Mouse (Mus musculus) forebrain, embryonic 11.5 days (tissue): Measurements from ENCODE around the gene Rnh1. TPM values are rescaled to one million over a fixed set of nuclear protein-coding genes. Genes with fewer than 3 reads are reported as not detected.

Experiments used
- ATAC-seq: fragments of 200-750 bp; cut with Nextera tagmentation; replicated peaks from 2 replicates; pipeline ENCODE4 v1.8.0; 2017; ENCODE audit warnings: moderate TSS enrichment; ENCODE audit not compliant: low FRiP score
- DNase-seq: peaks from one replicate; pipeline ENCODE4 v3.0.0-alpha.2; 2017; ENCODE audit warnings: low spot score
- H3K27ac ChIP-seq: fragments of 300-500 bp; sonication (generic); 2 replicates; pipeline ENCODE4 v1.5.1; 2014; ENCODE audit warnings: low read depth, low read length
- H3K27me3 ChIP-seq: fragments of 300-500 bp; sonication (generic); 2 replicates; pipeline ENCODE4 v1.6.1; 2014; ENCODE audit warnings: mild to moderate bottlenecking, low read length, mixed read lengths; ENCODE audit not compliant: control insufficient read depth, insufficient read depth
- H3K36me3 ChIP-seq: fragments of 300-500 bp; sonication (generic); 2 replicates; pipeline ENCODE4 v1.6.1; 2014; ENCODE audit warnings: mild to moderate bottlenecking, low read length, moderate library complexity, mixed read lengths; ENCODE audit not compliant: control insufficient read depth, insufficient read depth
- H3K4me1 ChIP-seq: fragments of 300-500 bp; sonication (generic); replicated peaks from 2 replicates; pipeline ENCODE4 v1.6.1; 2014; ENCODE audit warnings: low read length, mixed read lengths; ENCODE audit not compliant: control insufficient read depth, insufficient read depth
- H3K4me2 ChIP-seq: fragments of 300-500 bp; sonication (generic); 2 replicates; pipeline ENCODE4 v1.6.1; 2014; ENCODE audit warnings: low read depth, mild to moderate bottlenecking, low read length, moderate library complexity, mixed read lengths; ENCODE audit not compliant: severe bottlenecking
- H3K4me3 ChIP-seq: fragments of 300-500 bp; sonication (generic); 2 replicates; pipeline ENCODE4 v1.5.1; 2014; ENCODE audit warnings: low read depth, low read length
- H3K9ac ChIP-seq: fragments of 300-500 bp; sonication (generic); 2 replicates; pipeline ENCODE4 v1.6.1; 2014; ENCODE audit warnings: low read length
- H3K9me3 ChIP-seq: fragments of 300-500 bp; sonication (generic); 2 replicates; pipeline ENCODE4 v1.6.1; 2016; ENCODE audit warnings: low read length, mixed read lengths; ENCODE audit not compliant: control insufficient read depth
- WGBS: fragments of 180-500 bp; shearing (Covaris S2); extraction: QIAGEN DNeasy Blood & Tissue Kit; methylation state at CpG from one replicate; pipeline ENCODE4 v1.1.7; 2014; 5-methylcytosine and 5-hydroxymethylcytosine counted together
- microRNA counts: library from miRNA; unstranded; fragments of <30 nt; microRNA quantifications from one replicate; lab custom pipeline; 2015
- microRNA-seq: library from miRNA; unstranded; fragments of <30 nt; microRNA quantifications from one replicate; pipeline ENCODE4, GENCODE M21; 2016; ENCODE audit not compliant: insufficient number of aligned reads
- polyA plus RNA-seq: library from polyadenylated mRNA; unstranded; fragments of >200 nt; fragmentation: Nextera tagmentation; extraction: Ambion mirVana; gene quantifications from 2 replicates; pipeline ENCODE4 v1.2.1, GENCODE M21; 2014

Rnh1 gene
- polyA plus RNA-seq, 1 experiment from 2014 or later: 56.7 TPM

DNA sequence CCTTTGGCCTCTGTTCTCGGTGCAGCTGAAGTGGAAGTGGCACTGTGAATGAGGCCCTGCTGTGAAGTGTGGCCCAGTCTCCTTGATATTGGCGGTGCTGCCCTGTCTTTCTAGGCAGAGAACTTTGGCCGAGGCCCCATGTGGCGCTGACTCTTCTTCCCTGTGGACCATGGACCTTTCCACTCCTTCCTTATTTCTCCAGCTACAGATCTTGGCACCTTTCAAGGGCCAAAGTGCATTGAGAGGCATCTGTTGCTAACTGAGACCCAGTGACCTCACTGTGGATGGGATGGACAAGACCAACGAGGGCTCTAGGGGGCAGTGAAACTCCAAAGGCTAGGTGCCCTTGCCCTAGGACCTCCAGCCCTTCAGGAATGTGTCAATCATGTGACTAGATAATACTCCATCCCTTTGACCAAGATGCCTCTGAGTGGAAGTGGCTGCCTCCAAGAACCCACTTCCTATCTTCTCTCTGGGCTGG, 51.6 kb downstream of the Rnh1 start:
- Histone ChIP-seq H3K9ac (no peak overlapping the region), H3K4me1 (no peaks in the 10 kb centered on the region), H3K4me2 (no peak overlapping the region), H3K4me3 (no peak overlapping the region), H3K27me3 (no peaks in the 10 kb centered on the region; the same call in 1 of the 2 replicates), H3K36me3 (no peaks in the 10 kb centered on the region), H3K27ac (no peak overlapping the region), H3K9me3 (no peaks in the 10 kb centered on the region)
- ATAC-seq (no peak), DNase-seq (no peak)
- WGBS: 80% methylated on average over 5 of the region's 5 CpGs

DNA sequence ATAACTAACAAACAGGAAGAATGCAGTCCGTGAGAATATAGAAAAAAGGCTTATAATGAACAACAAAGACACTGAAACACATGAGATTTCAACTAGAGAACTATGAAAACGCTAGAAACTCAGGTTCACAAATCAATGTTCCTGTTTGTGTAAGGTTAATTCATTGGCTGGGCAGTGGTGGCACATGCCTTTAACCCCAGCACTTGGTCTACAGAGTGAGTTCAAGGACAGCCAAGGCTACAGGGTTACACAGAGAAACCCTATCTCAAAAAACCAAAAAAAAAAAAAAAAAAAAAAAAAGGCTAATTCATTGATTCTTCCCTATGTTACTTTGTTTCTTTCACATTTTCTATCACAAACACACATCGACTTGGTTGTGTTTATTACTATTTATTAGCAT, 52.1 kb downstream of the Rnh1 start:
- H3K9me3 ChIP-seq: no peaks in the 10 kb centered on the region
- DNase-seq: no peak
- H3K9ac ChIP-seq: no peak overlapping the region
- ATAC-seq: no peak
- no peak overlapping the region for H3K4me3 ChIP-seq
- no peaks in the 10 kb centered on the region for H3K4me1 ChIP-seq
- H3K27me3 ChIP-seq: no peaks in the 10 kb centered on the region; the same call in 1 of the 2 replicates
- H3K27ac ChIP-seq: no peak overlapping the region
- no peak overlapping the region for H3K4me2 ChIP-seq
- WGBS: 87% methylated on average over 3 of the region's 3 CpGs
- no peaks in the 10 kb centered on the region for H3K36me3 ChIP-seq

DNA sequence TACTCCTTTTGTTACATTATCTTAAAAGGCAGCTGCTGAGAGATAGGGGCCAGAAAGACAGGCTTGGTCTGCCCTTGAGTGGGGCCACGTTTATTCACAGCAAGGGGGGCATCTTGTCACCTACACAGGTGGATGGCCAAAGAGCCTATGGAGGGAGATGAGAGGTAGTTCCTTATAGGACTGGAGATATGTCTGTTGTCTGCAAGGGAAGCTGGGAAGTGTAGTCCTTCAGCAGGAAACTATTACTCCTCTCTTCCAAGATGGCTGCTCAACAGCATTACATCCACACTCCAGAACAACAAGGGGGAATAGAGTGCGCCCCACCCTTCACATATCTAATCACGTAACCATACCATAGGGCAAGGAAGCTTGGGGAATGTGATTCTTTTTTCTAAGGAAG, 53.2 kb downstream of the Rnh1 start:
- H3K4me3 ChIP-seq: no peak overlapping the region
- H3K9me3 ChIP-seq: no peaks in the 10 kb centered on the region
- ATAC-seq: no peak
- whole genome bisulfite sequencing: 71% methylated on average over 3 of the region's 3 CpGs
- no peak overlapping the region for H3K27ac ChIP-seq
- H3K36me3 ChIP-seq: no peaks in the 10 kb centered on the region
- no peak overlapping the region for H3K9ac ChIP-seq
- no peak overlapping the region for H3K4me2 ChIP-seq
- no peaks in the 10 kb centered on the region for H3K4me1 ChIP-seq
- H3K27me3 ChIP-seq: no peaks in the 10 kb centered on the region; the same call in 1 of the 2 replicates
- no peak for DNase-seq

DNA sequence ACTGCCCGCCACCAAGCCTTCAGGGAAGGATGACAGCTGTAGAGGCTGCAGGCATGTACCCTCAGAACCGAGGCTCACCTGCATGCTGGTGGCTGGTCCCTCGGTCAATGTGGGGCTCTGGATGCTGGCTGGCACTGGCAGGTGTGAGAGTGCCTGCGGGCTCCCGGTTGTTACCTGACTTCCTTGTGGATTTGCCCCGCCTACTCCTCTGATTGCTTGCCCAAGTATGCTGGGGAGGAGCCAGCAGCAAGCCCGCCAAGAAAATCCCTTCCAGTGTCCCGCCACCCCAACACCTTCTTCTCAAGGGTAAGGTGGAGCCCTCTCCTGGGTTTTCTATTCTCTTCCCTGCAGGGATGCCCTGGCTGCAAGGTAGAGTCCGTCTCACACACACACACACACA, 55.0 kb downstream of the Rnh1 start, which contains the start of gene Ano9:
Gene Ano9 (minus strand): TSS at position 171 of the 400 bp plus-strand sequence.
- Histone ChIP-seq H3K27ac (no peak within 1 kb of the TSS), H3K4me1 (no peaks in the 10 kb centered on the region), H3K36me3 (no peaks in the 10 kb centered on the region), H3K4me3 (no peak within 1 kb of the TSS), H3K4me2 (no peak within 1 kb of the TSS), H3K27me3 (no peaks in the 10 kb centered on the region; the same call in 1 of the 2 replicates), H3K9ac (no peak within 1 kb of the TSS), H3K9me3 (no peaks in the 10 kb centered on the region)
- WGBS: 12% methylated on average over 9 of the region's 9 CpGs
- DNase-seq: no peak
- ATAC-seq: no peak

DNA sequence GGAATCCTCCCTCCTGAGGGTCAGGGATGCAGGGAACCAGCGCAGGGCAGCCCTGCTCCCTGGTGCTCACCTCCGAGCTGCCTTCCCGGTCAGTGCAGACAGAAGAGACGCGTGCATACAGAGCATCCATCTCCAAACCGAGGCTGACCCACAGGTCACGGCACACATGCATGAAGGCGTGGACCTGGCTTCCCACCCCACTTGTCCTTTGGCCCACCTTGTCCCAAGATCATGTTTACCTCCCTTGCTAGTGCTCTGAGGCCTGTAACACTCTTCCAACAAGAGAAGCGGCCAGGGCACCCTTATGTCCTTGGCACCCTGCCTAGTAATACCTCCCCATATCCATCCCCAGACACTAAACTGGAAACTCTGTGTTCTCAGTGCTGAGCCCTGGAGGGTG, 56.8 kb downstream of the Rnh1 start:
- Histone ChIP-seq H3K9me3 (no peaks in the 10 kb centered on the region), H3K4me3 (no peak overlapping the region), H3K36me3 (no peaks in the 10 kb centered on the region), H3K4me1 (no peaks in the 10 kb centered on the region), H3K9ac (no peak overlapping the region), H3K4me2 (no peak overlapping the region), H3K27me3 (no peaks in the 10 kb centered on the region; the same call in 1 of the 2 replicates), H3K27ac (no peak overlapping the region)
- WGBS: 89% methylated on average over 9 of the region's 9 CpGs
- ATAC-seq: no peak
- DNase-seq: no peak

MicroRNAs encoded within 50 kb of the gene (microRNA counts, 519-probe panel; counts per million panel counts)
- microRNA mmu-miR-210 (lab: Ali Mortazavi, UCI): 5,209 counts per million, percentile 61 among the panel's probes with 10 or more counts

Small RNA genes within 50 kb of the gene (microRNA-seq; reads per million reads assigned to microRNA genes)
- gene Mir210: 1,321 reads per million, percentile 71 among the genes with 10 or more reads in this experiment

Other genes with a start within 250 kb of the Rnh1 start
- 15.8 and 16.1 TPM in 2 replicates for gene Pgghg, start 231.5 kb downstream of the Rnh1 start, polyA plus RNA-seq
- 0.49 TPM in 1 of 2 replicates, not detected in the other for gene Ifitm5, start 222.6 kb downstream of the Rnh1 start, polyA plus RNA-seq
- gene Gm45717, start 216.9 kb downstream of the Rnh1 start, polyA plus RNA-seq: not detected in 2 replicates
- gene Ifitm2, start 216.9 kb downstream of the Rnh1 start, polyA plus RNA-seq: 225 and 231 TPM in 2 replicates
- 5.6 and 8.1 TPM in 2 replicates for gene Ifitm1, start 205.6 kb downstream of the Rnh1 start, polyA plus RNA-seq
- 9.4 and 9.7 TPM in 2 replicates for gene Ifitm3, start 162.1 kb downstream of the Rnh1 start, polyA plus RNA-seq
- not detected in 2 replicates for gene Ifitm6, start 154.9 kb downstream of the Rnh1 start, polyA plus RNA-seq
- not detected in 2 replicates for gene Gm17387, start 143.7 kb downstream of the Rnh1 start, polyA plus RNA-seq
- 22.3 and 23.5 TPM in 2 replicates for gene B4galnt4, start 111.8 kb downstream of the Rnh1 start, polyA plus RNA-seq
- 1.1 and 1.9 TPM in 2 replicates for gene Pkp3, start 94.6 kb downstream of the Rnh1 start, polyA plus RNA-seq
- 1.2 and 1.8 TPM in 2 replicates for gene Sigirr, start 72.3 kb downstream of the Rnh1 start, polyA plus RNA-seq
- gene Ano9, start 55.1 kb downstream of the Rnh1 start, polyA plus RNA-seq: 0.21 and 0.39 TPM in 2 replicates
- gene Ptdss2, start 50.5 kb downstream of the Rnh1 start, polyA plus RNA-seq: 70.9 and 75.3 TPM in 2 replicates
- gene Hras, start 21.1 kb upstream of the Rnh1 start, polyA plus RNA-seq: 87.5 and 116 TPM in 2 replicates
- gene Lrrc56, start 21.3 kb upstream of the Rnh1 start, polyA plus RNA-seq: 14.0 and 16.1 TPM in 2 replicates
- 3.3 TPM in 2 replicates for gene Lmntd2, start 41.2 kb upstream of the Rnh1 start, polyA plus RNA-seq
- gene Rassf7, start 43.0 kb upstream of the Rnh1 start, polyA plus RNA-seq: 47.4 and 49.3 TPM in 2 replicates
- 99.6 and 102 TPM in 2 replicates for gene Phrf1, start 55.9 kb upstream of the Rnh1 start, polyA plus RNA-seq
- 0.57 and 1.2 TPM in 2 replicates for gene Irf7, start 93.6 kb upstream of the Rnh1 start, polyA plus RNA-seq
- gene Cdhr5, start 103.9 kb upstream of the Rnh1 start, polyA plus RNA-seq: not detected in 2 replicates
- 2.5 TPM in 2 replicates for gene Sct, start 106.3 kb upstream of the Rnh1 start, polyA plus RNA-seq
- 0.24 and 0.43 TPM in 2 replicates for gene Drd4, start 119.1 kb upstream of the Rnh1 start, polyA plus RNA-seq
- 74.2 and 80.8 TPM in 2 replicates for gene Deaf1, start 154.8 kb upstream of the Rnh1 start, polyA plus RNA-seq
- gene Tmem80, start 154.9 kb upstream of the Rnh1 start, polyA plus RNA-seq: 33.2 and 33.5 TPM in 2 replicates
- gene Eps8l2, start 166.0 kb upstream of the Rnh1 start, polyA plus RNA-seq: 2.5 and 3.3 TPM in 2 replicates
- 384 and 400 TPM in 2 replicates for gene Taldo1, start 219.3 kb upstream of the Rnh1 start, polyA plus RNA-seq
- 42.9 and 46.6 TPM in 2 replicates for gene Gatd1, start 241.3 kb upstream of the Rnh1 start, polyA plus RNA-seq